Mouse (Mus musculus) hindbrain, embryonic 15.5 days (tissue): ENCODE results near the gene Insig2. TPM values are rescaled to one million over a fixed set of nuclear protein-coding genes. Genes with fewer than 3 reads are reported as not detected.

Experiments
- ATAC-seq: fragments of 200-750 bp; cut with Nextera tagmentation; 2 replicates; pipeline ENCODE4 v1.8.0; 2017; ENCODE audit warnings: low read depth, moderate number of reproducible peaks, moderate TSS enrichment; ENCODE audit not compliant: low FRiP score
- H3K27ac ChIP-seq: fragments of 300-500 bp; sonication (generic); replicated peaks from 2 replicates; pipeline ENCODE4 v1.5.1; 2015; ENCODE audit warnings: mild to moderate bottlenecking, inconsistent platforms
- H3K27me3 ChIP-seq: fragments of 300-500 bp; sonication (generic); 2 replicates; pipeline ENCODE4 v1.6.1; 2015; ENCODE audit warnings: control low read depth, inconsistent platforms
- H3K36me3 ChIP-seq: fragments of 300-500 bp; sonication (generic); 2 replicates; pipeline ENCODE4 v1.6.1; 2015; ENCODE audit warnings: control low read depth, inconsistent platforms
- H3K4me1 ChIP-seq: fragments of 300-500 bp; sonication (generic); replicated peaks from 2 replicates; pipeline ENCODE4 v1.6.1; 2015; ENCODE audit warnings: control low read depth, inconsistent platforms
- H3K4me2 ChIP-seq: fragments of 300-500 bp; sonication (generic); 2 replicates; pipeline ENCODE4 v1.6.1; 2015; ENCODE audit warnings: moderate library complexity, mild to moderate bottlenecking, inconsistent platforms
- H3K4me3 ChIP-seq: fragments of 300-500 bp; sonication (generic); 2 replicates; pipeline ENCODE4 v1.5.1; 2015; ENCODE audit warnings: mild to moderate bottlenecking, inconsistent platforms
- H3K9ac ChIP-seq: fragments of 300-500 bp; sonication (generic); 2 replicates; pipeline ENCODE4 v1.6.1; 2015; ENCODE audit warnings: inconsistent platforms
- H3K9me3 ChIP-seq: fragments of 300-500 bp; sonication (generic); 2 replicates; pipeline ENCODE4 v1.6.1; 2016; ENCODE audit warnings: control low read depth, inconsistent platforms
- WGBS: fragments of 180-500 bp; shearing (Covaris S2); methylation state at CpG from one replicate; pipeline ENCODE4 v1.1.7; 2015; 5-methylcytosine and 5-hydroxymethylcytosine counted together
- polyA plus RNA-seq: library from polyadenylated mRNA; unstranded; fragments of >200 nt; fragmentation: Nextera tagmentation; extraction: Ambion mirVana; gene quantifications from 2 replicates; pipeline ENCODE4 v1.2.1, GENCODE M21; 2015

Gene Insig2
- polyA plus RNA-seq, 1 experiment from 2014 or later = 47.3 TPM

GRCm38 (mm10) chr1:121260171-121260741 lies 72.1 kb downstream of the Insig2 start:
- WGBS = 58% methylated on average over 9 of the region's 9 CpGs
- Histone ChIP-seq H3K9me3 (no peaks in the 10 kb centered on the region), H3K4me2 (no peak overlapping the region), H3K4me1 (no peaks in the 10 kb centered on the region), H3K27ac (no peak overlapping the region), H3K27me3 (no peaks in the 10 kb centered on the region), H3K9ac (no peak overlapping the region), H3K4me3 (no peak overlapping the region), H3K36me3 (no peaks in the 10 kb centered on the region)
- ATAC-seq = no peak

Other genes starting within 250 kb of the Insig2 start
- 11.4 and 13.2 TPM in 2 replicates for gene Ccdc93, start 98.5 kb upstream of the Insig2 start, polyA plus RNA-seq
- gene Htr5b, start 195.9 kb upstream of the Insig2 start, polyA plus RNA-seq = 1.7 and 2.1 TPM in 2 replicates
- gene Ddx18, start 235.4 kb upstream of the Insig2 start, polyA plus RNA-seq = 31.6 and 37.9 TPM in 2 replicates